Mouse (Mus musculus) midbrain, embryonic 13.5 days (tissue): ENCODE data around the gene Syne3. TPM values are rescaled to one million over a fixed set of nuclear protein-coding genes. Genes with fewer than 3 reads are reported as not detected.

Source experiments
- ATAC-seq: fragments of 200-750 bp; cut with Nextera tagmentation; 2 replicates; pipeline ENCODE4 v1.8.0; 2017; ENCODE audit warnings: mild to moderate bottlenecking, moderate TSS enrichment, moderate library complexity
- H3K27ac ChIP-seq: fragments of 300-500 bp; sonication (generic); 2 replicates; pipeline ENCODE4 v1.5.1; 2015; ENCODE audit warnings: inconsistent platforms, mild to moderate bottlenecking, moderate library complexity
- H3K27me3 ChIP-seq: fragments of 300-500 bp; sonication (generic); 2 replicates; pipeline ENCODE4 v1.6.1; 2015; ENCODE audit warnings: mild to moderate bottlenecking, inconsistent platforms
- H3K36me3 ChIP-seq: fragments of 300-500 bp; sonication (generic); 2 replicates; pipeline ENCODE4 v1.6.1; 2015; ENCODE audit warnings: mild to moderate bottlenecking, inconsistent platforms
- H3K4me1 ChIP-seq: fragments of 300-500 bp; sonication (generic); replicated peaks from 2 replicates; pipeline ENCODE4 v1.6.1; 2015; ENCODE audit warnings: inconsistent platforms
- H3K4me2 ChIP-seq: fragments of 300-500 bp; sonication (generic); replicated peaks from 2 replicates; pipeline ENCODE4 v1.6.1; 2015; ENCODE audit warnings: moderate library complexity, mild to moderate bottlenecking, inconsistent platforms
- H3K4me3 ChIP-seq: fragments of 300-500 bp; sonication (generic); replicated peaks from 2 replicates; pipeline ENCODE4 v1.5.1; 2015; ENCODE audit warnings: mild to moderate bottlenecking, inconsistent platforms
- H3K9ac ChIP-seq: fragments of 300-500 bp; sonication (generic); replicated peaks from 2 replicates; pipeline ENCODE4 v1.6.1; 2015; ENCODE audit warnings: mild to moderate bottlenecking, inconsistent platforms
- H3K9me3 ChIP-seq: fragments of 300-500 bp; sonication (generic); 2 replicates; pipeline ENCODE4 v1.6.1; 2016; ENCODE audit warnings: mild to moderate bottlenecking, inconsistent platforms
- WGBS: fragments of 180-500 bp; shearing (Covaris S2); methylation state at CpG from one replicate; pipeline ENCODE4 v1.1.7; 2015; 5-methylcytosine and 5-hydroxymethylcytosine counted together
- polyA plus RNA-seq: library from polyadenylated mRNA; unstranded; fragments of >200 nt; fragmentation: Nextera tagmentation; extraction: Ambion mirVana; gene quantifications from 2 replicates; pipeline ENCODE4 v1.2.1, GENCODE M21; 2015

Syne3 gene
- polyA plus RNA-seq, 1 experiment from 2014 or later = 0.17 TPM

DNA sequence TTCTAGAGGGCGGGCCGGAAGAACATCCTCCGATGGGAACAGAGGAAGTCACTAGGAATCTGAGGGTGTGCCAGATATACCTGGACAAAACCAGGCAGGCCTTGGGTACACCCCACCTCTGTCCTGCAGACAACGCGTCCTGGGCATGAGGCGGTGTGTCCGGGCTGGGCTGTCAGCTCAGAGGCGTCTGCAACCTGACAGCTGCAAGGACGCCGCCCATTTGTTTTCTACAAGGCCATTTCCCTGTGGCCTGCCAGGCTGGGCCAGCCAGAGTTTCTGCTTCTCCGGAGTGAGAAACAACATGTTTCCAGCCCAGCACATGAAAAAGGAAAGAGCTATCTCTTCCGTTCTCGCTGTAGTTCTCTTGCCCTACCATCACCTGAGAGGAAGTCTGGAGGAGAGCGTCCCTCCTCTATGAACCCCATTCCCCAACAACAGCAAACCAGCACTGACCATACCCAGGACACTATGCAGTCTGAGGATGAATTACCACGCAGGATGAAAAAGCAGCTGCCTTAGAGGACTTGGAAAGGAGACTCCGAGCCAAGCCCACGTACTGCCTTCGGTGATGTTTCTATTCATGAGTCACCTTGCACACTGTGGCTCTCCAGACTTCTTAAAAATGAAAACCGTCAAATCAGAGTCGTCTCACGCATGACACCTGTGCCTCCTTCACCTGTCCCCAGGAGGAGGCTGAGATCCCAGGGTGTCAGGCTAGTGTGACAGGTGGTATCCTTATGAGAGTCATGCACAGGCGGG lies 4.5 kb downstream of the Syne3 start:
- no peak for ATAC-seq
- Histone ChIP-seq H3K36me3 (no peaks in the 10 kb centered on the region), H3K27ac (no peak overlapping the region), H3K4me1 (peaks cover 26% of the 10 kb centered on the region), H3K9ac (no peak overlapping the region), H3K4me3 (no peak overlapping the region), H3K27me3 (peaks cover 45% of the 10 kb centered on the region), H3K4me2 (no peak overlapping the region), H3K9me3 (no peaks in the 10 kb centered on the region)
- WGBS = 84% methylated on average over 22 of the region's 22 CpGs

- ATAC-seq = no peak
- Histone ChIP-seq H3K4me3 (no peak overlapping the region), H3K4me1 (peaks cover 17% of the 10 kb centered on the region), H3K4me2 (no peak overlapping the region), H3K27me3 (peaks cover 33% of the 10 kb centered on the region), H3K36me3 (no peaks in the 10 kb centered on the region), H3K9me3 (no peaks in the 10 kb centered on the region), H3K27ac (no peak overlapping the region), H3K9ac (no peak overlapping the region)
- 85% methylated on average over 3 of the region's 3 CpGs for WGBS
These were observed 5.9 kb downstream of the Syne3 start for GRCm38 (mm10) chr12:105003715-105004114.

GRCm38 (mm10) chr12:105003158-105003557 lies 6.5 kb downstream of the Syne3 start:
- Histone ChIP-seq H3K36me3 (no peaks in the 10 kb centered on the region), H3K4me3 (no peak overlapping the region), H3K9me3 (no peaks in the 10 kb centered on the region), H3K27me3 (peaks cover 27% of the 10 kb centered on the region), H3K9ac (no peak overlapping the region), H3K4me2 (no peak overlapping the region), H3K4me1 (peaks cover 14% of the 10 kb centered on the region; the same call in 1 of the 2 replicates), H3K27ac (no peak overlapping the region)
- no peak for ATAC-seq
- 57% methylated on average over 9 of the region's 9 CpGs for WGBS

GRCm38 (mm10) chr12:105002340-105003132 lies 7.1 kb downstream of the Syne3 start:
- Histone ChIP-seq H3K4me2 (no peak overlapping the region), H3K27ac (no peak overlapping the region)
- 68% methylated on average over 10 of the region's 10 CpGs for WGBS

DNA sequence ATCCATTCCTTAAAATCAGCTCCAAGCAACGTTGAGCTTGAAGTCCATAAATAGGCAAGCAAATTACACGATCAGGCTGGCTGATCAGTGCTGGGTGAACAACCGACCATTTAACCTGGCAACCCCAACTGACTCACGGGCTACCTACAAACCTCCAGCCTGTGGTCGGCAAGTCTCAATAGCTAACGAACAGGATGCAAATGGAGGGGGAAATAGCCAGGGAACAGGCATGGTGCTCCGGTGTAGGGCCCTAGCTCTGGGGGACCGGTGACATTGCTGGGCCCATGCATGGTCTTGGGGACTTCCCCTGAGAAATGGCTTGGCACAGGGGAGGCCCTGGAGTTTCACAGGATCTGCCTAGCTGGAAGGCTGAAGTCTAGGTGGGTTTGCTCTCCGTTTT lies 8.3 kb downstream of the Syne3 start:
- Histone ChIP-seq H3K4me3 (no peak overlapping the region), H3K4me1 (peaks cover 14% of the 10 kb centered on the region; the same call in 1 of the 2 replicates), H3K36me3 (no peaks in the 10 kb centered on the region), H3K27me3 (peaks cover 14% of the 10 kb centered on the region; the same call in 1 of the 2 replicates), H3K9ac (no peak overlapping the region), H3K4me2 (no peak overlapping the region), H3K27ac (no peak overlapping the region), H3K9me3 (no peaks in the 10 kb centered on the region)
- no peak for ATAC-seq
- WGBS = 92% methylated on average over 9 of the region's 9 CpGs

More at GRCm38 (mm10) chr12:105002340-105003132, 7.1 kb downstream of the Syne3 start:
- Histone ChIP-seq H3K36me3 (no peaks in the 10 kb centered on the region), H3K4me3 (no peak overlapping the region), H3K4me1 (peaks cover 14% of the 10 kb centered on the region; the same call in 1 of the 2 replicates), H3K9me3 (no peaks in the 10 kb centered on the region), H3K27me3 (peaks cover 21% of the 10 kb centered on the region), H3K9ac (no peak overlapping the region)
- 0 out of 2 replicates have a peak, but pooled peaks have one; percentile 22 for ATAC-seq

GRCm38 (mm10) chr12:105000487-105001283 lies 8.9 kb downstream of the Syne3 start:
- ATAC-seq = no peak
- H3K27ac ChIP-seq = no peak overlapping the region
- peaks cover 14% of the 10 kb centered on the region; the same call in 1 of the 2 replicates for H3K4me1 ChIP-seq
- H3K4me3 ChIP-seq = no peak overlapping the region
- H3K4me2 ChIP-seq = no peak overlapping the region
- H3K36me3 ChIP-seq = no peaks in the 10 kb centered on the region
- no peak overlapping the region for H3K9ac ChIP-seq
- H3K9me3 ChIP-seq = no peaks in the 10 kb centered on the region
- 83% methylated on average over 9 of the region's 9 CpGs for WGBS
- peaks cover 14% of the 10 kb centered on the region; the same call in 1 of the 2 replicates for H3K27me3 ChIP-seq

DNA sequence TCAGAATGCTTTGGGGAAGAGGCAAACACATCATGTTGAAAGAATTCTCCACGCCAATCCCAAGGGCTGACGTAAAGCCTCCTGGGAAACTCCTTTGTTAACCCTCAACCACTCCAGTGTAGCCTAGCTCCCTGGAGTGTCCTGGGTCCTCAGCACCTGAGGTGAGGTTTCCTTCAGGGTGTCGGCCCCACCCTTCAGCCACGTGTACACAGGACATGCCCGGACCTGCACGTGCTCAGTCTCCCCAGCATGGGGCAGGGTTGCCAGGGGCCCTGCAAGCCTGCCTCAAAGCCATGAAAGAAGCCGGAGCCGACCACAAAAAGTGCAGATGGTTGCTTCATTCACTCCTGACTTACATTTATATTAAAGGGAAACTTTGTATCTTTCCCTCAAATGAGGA lies 10.4 kb downstream of the Syne3 start:
- WGBS = 63% methylated on average over 8 of the region's 8 CpGs
- no peak for ATAC-seq

DNA sequence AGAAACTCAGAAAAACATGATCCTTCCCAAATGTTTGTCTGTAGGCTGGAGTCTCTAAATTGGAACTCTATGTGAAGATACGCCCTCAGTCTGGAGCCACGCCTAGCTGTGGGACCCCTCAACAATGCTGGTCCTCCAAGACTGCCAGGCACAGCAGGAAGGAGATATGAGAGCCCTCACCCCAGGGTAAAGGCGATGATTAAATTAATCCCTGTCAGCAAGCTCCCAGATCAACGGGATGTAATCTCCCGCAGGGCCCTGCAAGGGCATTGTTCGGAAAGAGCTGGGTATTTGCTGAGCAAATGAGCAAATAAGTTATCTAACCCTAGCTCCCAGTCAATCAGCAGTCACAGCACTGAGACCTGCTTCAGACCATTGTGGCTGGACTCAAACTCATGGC lies 11.1 kb downstream of the Syne3 start:
- H3K4me3 ChIP-seq = no peak overlapping the region
- no peak overlapping the region for H3K9ac ChIP-seq
- H3K27ac ChIP-seq = no peak overlapping the region
- H3K27me3 ChIP-seq = peaks cover 10% of the 10 kb centered on the region; the same call in 1 of the 2 replicates
- no peak overlapping the region for H3K4me2 ChIP-seq
- H3K4me1 ChIP-seq = peaks cover 14% of the 10 kb centered on the region; the same call in 1 of the 2 replicates
- ATAC-seq = no peak
- H3K9me3 ChIP-seq = no peaks in the 10 kb centered on the region
- WGBS = 42% methylated on average over 6 of the region's 6 CpGs
- H3K36me3 ChIP-seq = no peaks in the 10 kb centered on the region

More for the DNA sequence above, 10.4 kb downstream of the Syne3 start:
- Histone ChIP-seq H3K4me1 (peaks cover 14% of the 10 kb centered on the region; the same call in 1 of the 2 replicates), H3K9me3 (no peaks in the 10 kb centered on the region), H3K9ac (no peak overlapping the region), H3K27me3 (peaks cover 13% of the 10 kb centered on the region; the same call in 1 of the 2 replicates), H3K4me3 (no peak overlapping the region), H3K36me3 (no peaks in the 10 kb centered on the region), H3K27ac (no peak overlapping the region), H3K4me2 (no peak overlapping the region)

DNA sequence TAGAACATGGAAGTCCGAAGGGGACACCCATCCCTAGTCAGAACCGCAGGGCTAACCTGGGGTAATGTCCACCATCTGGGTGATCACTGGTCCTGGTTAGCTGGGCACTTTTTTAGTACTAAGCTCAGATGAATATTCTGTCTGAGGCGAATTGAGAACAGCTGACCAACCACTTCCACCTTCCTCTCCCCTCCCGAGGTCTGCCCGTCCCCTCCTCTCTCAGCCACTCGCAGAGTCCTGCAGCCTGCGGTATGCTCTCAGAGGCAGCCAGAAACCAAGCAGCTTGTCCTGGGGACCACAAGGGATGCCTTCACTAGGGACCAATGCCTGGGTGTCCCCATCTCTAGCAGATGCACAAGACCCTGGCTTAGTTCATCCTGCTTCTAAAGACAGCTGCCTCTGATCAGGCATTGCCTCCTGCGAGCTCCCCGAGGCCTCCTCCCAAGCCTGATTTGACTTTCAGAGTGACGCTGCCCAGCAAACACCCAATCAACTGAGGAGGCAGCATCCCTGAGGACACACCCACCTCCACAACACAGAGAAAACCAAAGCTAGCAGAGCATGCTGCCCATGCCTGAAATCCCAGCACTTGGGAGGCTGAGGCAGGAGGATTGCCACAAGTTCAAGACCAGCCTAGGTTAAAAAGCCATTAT lies 11.8 kb downstream of the Syne3 start:
- Histone ChIP-seq H3K27ac (no peak overlapping the region), H3K9me3 (no peaks in the 10 kb centered on the region), H3K27me3 (peaks cover 10% of the 10 kb centered on the region; the same call in 1 of the 2 replicates), H3K4me1 (peaks cover 10% of the 10 kb centered on the region; the same call in 1 of the 2 replicates), H3K9ac (no peak overlapping the region), H3K4me3 (no peak overlapping the region), H3K4me2 (no peak overlapping the region), H3K36me3 (no peaks in the 10 kb centered on the region)
- ATAC-seq = no peak
- 81% methylated on average over 10 of the region's 10 CpGs for WGBS

GRCm38 (mm10) chr12:104997159-104997558 lies 12.4 kb downstream of the Syne3 start:
- H3K4me3 ChIP-seq = no peak overlapping the region
- H3K36me3 ChIP-seq = no peaks in the 10 kb centered on the region
- H3K27ac ChIP-seq = no peak overlapping the region
- 0 out of 2 replicates have a peak, but pooled peaks cover 6% of the 10 kb centered on the region for H3K4me1 ChIP-seq
- H3K4me2 ChIP-seq = no peak overlapping the region
- ATAC-seq = no peak
- H3K9ac ChIP-seq = no peak overlapping the region
- peaks cover 10% of the 10 kb centered on the region; the same call in 1 of the 2 replicates for H3K27me3 ChIP-seq
- WGBS = 88% methylated on average over 10 of the region's 10 CpGs
- H3K9me3 ChIP-seq = no peaks in the 10 kb centered on the region
